Mouse (Mus musculus) liver, embryonic 14.5 days (tissue): ENCODE data around the gene Retreg2. TPM values are rescaled to one million over a fixed set of nuclear protein-coding genes. Genes with fewer than 3 reads are reported as not detected.

Experiments
- ATAC-seq: fragments of 200-750 bp; cut with Nextera tagmentation; 2 replicates; pipeline ENCODE4 v1.8.0; 2017; ENCODE audit warnings: moderate number of reproducible peaks, mild to moderate bottlenecking, moderate library complexity; ENCODE audit not compliant: insufficient read depth
- DNase-seq, 3 experiments: peaks; one replicate each; pipeline ENCODE4 v3.0.0-alpha.2; 2012 to 2013; ENCODE audit warnings: low read depth in 3 of 3, low spot score in 3 of 3
- H3K27ac ChIP-seq: fragments of 300-500 bp; sonication (generic); 2 replicates; pipeline ENCODE4 v1.5.1; 2014; ENCODE audit warnings: moderate library complexity, mild to moderate bottlenecking, control low read depth, inconsistent platforms
- H3K27me3 ChIP-seq: fragments of 300-500 bp; sonication (generic); 2 replicates; pipeline ENCODE4 v1.6.1; 2014; ENCODE audit warnings: mild to moderate bottlenecking, low read length, moderate library complexity; ENCODE audit not compliant: control insufficient read depth, insufficient read depth
- H3K36me3 ChIP-seq: fragments of 300-500 bp; sonication (generic); replicated peaks from 2 replicates; pipeline ENCODE4 v1.6.1; 2014; ENCODE audit warnings: low read depth; ENCODE audit not compliant: control insufficient read depth, insufficient read depth
- H3K4me1 ChIP-seq, 2 experiments: fragments of 200-500 bp in 1 of 2; fragments of 300-500 bp in 1 of 2; sonication (generic) in 1 of 2; replicated peaks; 2 replicates each; pipeline ENCODE4 v1.6.1; 2012 to 2014; ENCODE audit warnings: antibody characterized with exemption in 1 of 2, inconsistent platforms in 1 of 2, low read length in 1 of 2; ENCODE audit not compliant: control insufficient read depth in 2 of 2, insufficient read depth in 2 of 2
- H3K4me2 ChIP-seq: fragments of 300-500 bp; sonication (generic); 2 replicates; pipeline ENCODE4 v1.6.1; 2014; ENCODE audit warnings: low read depth, mild to moderate bottlenecking, control low read depth, moderate library complexity
- H3K4me3 ChIP-seq, 2 experiments: fragments of 200-500 bp in 1 of 2; fragments of 300-500 bp in 1 of 2; sonication (generic) in 1 of 2; 2 replicates each; pipeline ENCODE4 v1.5.1; 2012 to 2014; ENCODE audit warnings: low read depth in 2 of 2, low read length in 2 of 2, mild to moderate bottlenecking in 2 of 2, control low read depth in 1 of 2, inconsistent platforms in 1 of 2, moderate library complexity in 1 of 2; ENCODE audit not compliant: insufficient read depth in 1 of 2
- H3K9ac ChIP-seq: fragments of 300-500 bp; sonication (generic); replicated peaks from 2 replicates; pipeline ENCODE4 v1.6.1; 2014; ENCODE audit warnings: mild to moderate bottlenecking, control low read depth, moderate library complexity
- H3K9me3 ChIP-seq: fragments of 300-500 bp; sonication (generic); 2 replicates; pipeline ENCODE4 v1.6.1; 2016; ENCODE audit warnings: low read length, mixed read lengths; ENCODE audit not compliant: control insufficient read depth
- CTCF ChIP-seq: IDR thresholded peaks from 2 replicates; pipeline ENCODE4 v1.5.1; 2016; ENCODE audit warnings: antibody characterized with exemption, low read depth, control low read depth
- EP300 ChIP-seq: IDR thresholded peaks from 2 replicates; pipeline ENCODE4 v1.6.1; 2016; ENCODE audit warnings: antibody characterized with exemption, low read depth
- WGBS: fragments of 180-500 bp; shearing (Covaris S2); extraction: QIAGEN DNeasy Blood & Tissue Kit; methylation state at CpG from one replicate; pipeline ENCODE4 v1.1.7; 2014; ENCODE audit not compliant: insufficient replicate concordance; 5-methylcytosine and 5-hydroxymethylcytosine counted together
- polyA plus RNA-seq, 2 experiments: library from polyadenylated mRNA; depleted of rRNA in 1 of 2; stranded (reverse) in 1 of 2; unstranded in 1 of 2; fragments of >200 nt; fragmentation: Nextera tagmentation in 1 of 2; extraction: Ambion mirVana in 1 of 2; gene quantifications; 2 replicates each; pipeline versions ENCODE4 v1.2.1 to v1.2.3; 2012 to 2014

Retreg2 gene
- polyA plus RNA-seq, 2 experiments: 45.1 to 61.8 TPM

DNA sequence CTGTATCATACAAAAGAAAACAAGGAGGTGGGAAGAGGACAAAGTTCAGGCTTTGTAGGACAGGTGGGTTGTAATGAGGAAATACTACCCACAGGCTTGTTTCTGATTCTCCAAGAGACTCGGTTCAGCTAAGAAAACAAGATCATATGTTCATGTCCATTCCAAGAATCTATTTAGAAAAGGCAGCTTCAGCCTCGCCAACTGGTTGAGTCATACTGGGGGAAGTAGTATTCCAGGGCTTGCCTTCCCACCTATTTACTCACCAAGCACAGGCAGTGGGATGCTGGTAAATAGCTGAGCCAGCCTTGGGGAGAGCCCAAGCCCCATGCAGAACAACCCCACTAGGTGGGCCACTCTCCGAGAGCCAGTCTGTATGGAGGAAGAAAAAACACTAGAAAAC, 13.9 kb upstream of the Retreg2 start:
- no peak for ATAC-seq
- H3K36me3 ChIP-seq: no peaks in the 10 kb centered on the region
- TF ChIP-seq CTCF (no peak), EP300 (no peak)
- DNase-seq: no peak
- H3K4me2 ChIP-seq: no peak overlapping the region
- WGBS: 59% methylated on average over 3 of the region's 3 CpGs
- no peaks in the 10 kb centered on the region for H3K27me3 ChIP-seq
- H3K9me3 ChIP-seq: no peaks in the 10 kb centered on the region
- no peak overlapping the region for H3K27ac ChIP-seq
- no peak overlapping the region for H3K9ac ChIP-seq
- H3K4me3 ChIP-seq: no peak overlapping the region
- peaks cover 12 to 15% of the 10 kb centered on the region in 2 experiments for H3K4me1 ChIP-seq

DNA sequence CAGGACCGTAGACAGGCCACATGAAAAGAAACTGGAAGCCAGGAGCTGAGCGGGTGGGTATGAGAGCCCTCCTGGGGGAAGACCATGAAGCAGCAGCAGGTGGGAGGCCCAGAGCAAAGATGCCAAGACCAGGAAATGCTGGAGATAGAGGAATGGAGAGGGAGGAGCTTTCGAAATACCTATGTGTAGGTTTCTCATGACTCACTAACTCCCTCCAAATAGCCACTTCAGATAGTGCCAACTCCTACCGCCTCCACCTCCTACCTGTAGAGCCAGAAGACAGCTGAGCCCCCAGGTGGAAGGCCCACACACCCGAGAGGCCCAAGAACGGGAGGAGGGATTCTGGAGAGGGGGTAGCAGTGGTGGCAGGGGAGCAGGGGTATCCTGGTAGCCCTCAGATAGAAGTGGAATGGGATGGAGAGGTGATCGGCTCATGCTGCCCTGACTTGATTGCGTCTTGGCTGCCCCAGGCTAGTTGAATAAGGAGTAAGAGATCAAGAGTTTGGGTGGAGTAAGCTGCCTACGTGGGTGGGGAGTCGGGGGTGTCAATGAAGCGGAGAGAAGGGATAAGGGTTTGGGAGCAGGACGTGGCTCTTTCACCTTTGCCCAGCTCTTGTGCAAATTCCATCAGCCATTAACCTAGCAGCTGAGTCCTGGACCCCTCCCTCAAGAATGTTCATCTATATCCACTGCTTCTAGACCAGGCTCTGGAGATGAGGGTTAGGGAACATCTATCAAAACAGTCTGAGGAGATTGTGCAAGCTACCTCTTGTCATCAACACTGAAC, 9.0 kb upstream of the Retreg2 start, which contains the start of gene Slc23a3:
Gene Slc23a3 (minus strand): TSS at position 470 of the 787 bp plus-strand sequence.
- no peak for DNase-seq
- no peaks in the 10 kb centered on the region for H3K27me3 ChIP-seq
- peaks cover 33 to 38% of the 10 kb centered on the region in 2 experiments for H3K4me1 ChIP-seq
- no peak within 1 kb of the TSS for H3K27ac ChIP-seq
- no peak within 1 kb of the TSS for H3K4me3 ChIP-seq
- no peak within 1 kb of the TSS; the same call in 1 of the 2 replicates for H3K9ac ChIP-seq
- no peaks in the 10 kb centered on the region for H3K9me3 ChIP-seq
- WGBS: 52% methylated on average over 12 of the region's 12 CpGs
- H3K4me2 ChIP-seq: peak within 1 kb of the TSS; percentile 11; the same call in 1 of the 2 replicates
- no peak for ATAC-seq
- peaks cover 38% of the 10 kb centered on the region for H3K36me3 ChIP-seq
- TF ChIP-seq CTCF (no peak), EP300 (no peak)

DNA sequence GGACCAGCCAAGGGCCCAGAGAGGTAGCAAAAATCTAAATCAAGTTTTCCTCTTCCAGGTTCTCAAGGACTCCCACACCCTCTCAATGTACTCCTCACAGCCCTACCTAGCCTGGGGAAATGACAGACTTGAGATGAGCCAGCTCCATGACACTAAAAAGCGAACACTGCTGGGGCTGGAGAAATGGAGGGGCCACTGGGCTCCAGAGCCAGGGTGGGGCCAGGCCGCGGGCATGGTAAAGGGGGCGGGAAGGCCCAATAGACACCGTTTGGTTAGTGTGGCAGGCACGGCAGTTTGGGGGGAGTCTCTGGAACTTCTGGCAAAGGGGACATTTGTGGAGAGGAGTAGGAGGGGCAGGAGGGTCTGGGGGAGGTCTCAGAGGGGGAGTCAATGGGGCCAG, 6.3 kb upstream of the Retreg2 start:
- peak overlapping the region; percentile 71 for H3K4me2 ChIP-seq
- H3K4me3 ChIP-seq: peak overlapping the region; percentile 25 to 38; a peak in 3 of 4 replicates
- peak; percentile 74 for ATAC-seq
- H3K4me1 ChIP-seq: peaks cover 46 to 55% of the 10 kb centered on the region in 2 experiments
- TF ChIP-seq CTCF (no peak), EP300 (no peak)
- H3K9ac ChIP-seq: peak overlapping the region; percentile 73
- no peak for DNase-seq
- WGBS: 20% methylated on average over 6 of the region's 6 CpGs
- no peaks in the 10 kb centered on the region for H3K27me3 ChIP-seq
- H3K27ac ChIP-seq: peak overlapping the region; percentile 94
- no peaks in the 10 kb centered on the region for H3K9me3 ChIP-seq
- peaks cover 52% of the 10 kb centered on the region for H3K36me3 ChIP-seq

DNA sequence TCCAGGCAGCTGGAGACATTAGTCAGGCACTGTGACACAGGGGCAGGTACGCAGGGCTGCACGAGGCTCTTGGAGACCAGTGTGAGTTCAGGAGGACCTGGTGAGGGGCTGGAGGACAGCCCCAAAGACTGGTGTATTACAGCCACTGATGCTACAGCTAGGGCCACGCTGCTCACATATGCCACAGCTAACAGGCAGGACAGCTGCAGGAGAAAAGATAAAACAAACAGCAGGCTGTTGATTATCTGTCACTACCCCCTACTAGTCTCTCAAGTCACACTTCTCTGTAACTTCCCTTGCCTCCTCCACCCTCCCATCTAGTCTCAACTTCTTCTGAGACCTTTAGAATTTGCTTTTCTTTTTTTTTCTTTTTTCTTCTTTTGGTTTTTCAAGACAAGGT, 5.8 kb upstream of the Retreg2 start:
- peaks cover 52% of the 10 kb centered on the region for H3K36me3 ChIP-seq
- peaks cover 46 to 55% of the 10 kb centered on the region in 2 experiments for H3K4me1 ChIP-seq
- ATAC-seq: peak; percentile 89
- TF ChIP-seq CTCF: peak; percentile 27
- TF ChIP-seq EP300: peak; percentile 93
- no peaks in the 10 kb centered on the region for H3K9me3 ChIP-seq
- DNase-seq: peak; percentile 73 to 79 (median 75)
- 6% methylated on average over 3 of the region's 3 CpGs for WGBS
- H3K9ac ChIP-seq: peak overlapping the region; percentile 73
- H3K27ac ChIP-seq: peak overlapping the region; percentile 94
- H3K27me3 ChIP-seq: no peaks in the 10 kb centered on the region
- H3K4me3 ChIP-seq: peak overlapping the region; percentile 25 to 38; a peak in 3 of 4 replicates
- peak overlapping the region; percentile 71 for H3K4me2 ChIP-seq

DNA sequence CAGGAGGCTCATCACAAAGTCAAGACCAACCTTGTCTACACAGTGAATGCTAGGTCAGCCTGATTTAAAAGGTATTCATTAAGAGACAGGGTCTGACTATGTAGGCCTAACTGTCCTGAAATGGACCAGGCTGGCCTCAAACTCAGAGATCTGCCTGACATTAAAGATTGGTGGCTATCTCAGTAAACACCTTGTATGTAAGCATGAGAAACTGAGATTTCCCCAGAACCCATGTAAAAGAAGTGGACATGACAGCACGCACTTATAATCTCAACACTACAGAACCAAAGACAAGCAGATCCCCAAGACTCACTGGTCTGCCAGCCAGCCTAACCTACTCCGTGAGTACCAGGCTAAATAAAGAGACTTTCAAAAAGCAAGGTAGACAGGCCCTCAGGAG, 4.1 kb upstream of the Retreg2 start:
- Histone ChIP-seq H3K9ac (no peak overlapping the region; the same call in 1 of the 2 replicates), H3K4me1 (peaks cover 46 to 58% of the 10 kb centered on the region in 2 experiments), H3K27ac (peak overlapping the region; percentile 94), H3K4me3 (peak overlapping the region in 1 of 2 experiments; percentile 27; a peak in 1 of 4 replicates), H3K4me2 (peak overlapping the region; percentile 71), H3K27me3 (no peaks in the 10 kb centered on the region), H3K9me3 (no peaks in the 10 kb centered on the region), H3K36me3 (peaks cover 52% of the 10 kb centered on the region)
- 45% methylated on average over 2 of the region's 2 CpGs for WGBS
- DNase-seq (peak; percentile 47 to 56 (median 50)), ATAC-seq (no peak)
- TF ChIP-seq CTCF (no peak), EP300 (peak; percentile 64)
